Mouse (Mus musculus) 3T3-L1 (cell line): ENCODE results near the gene Sncb.
A peak's percentile ranks its signal among the peaks of the same experiment; 100 is the strongest.

Experiments
- DNase-seq: peaks from one replicate; pipeline ENCODE4 v3.0.0-alpha.2; 2015; ENCODE audit warnings: low read depth, low spot score

Gene Sncb

GRCm38 (mm10) chr13:54766192-54766768 is at the start of gene Sncb:
Gene Sncb, minus strand, starts transcription at chr13:54766595.
- DNase-seq: no peak

GRCm38 (mm10) chr13:54813381-54813780 is 47.0 kb upstream of the Sncb start:
- DNase-seq: peak; percentile 77

GRCm38 (mm10) chr13:54811476-54811875 is 45.1 kb upstream of the Sncb start:
- peak; percentile 75 for DNase-seq

DNA sequence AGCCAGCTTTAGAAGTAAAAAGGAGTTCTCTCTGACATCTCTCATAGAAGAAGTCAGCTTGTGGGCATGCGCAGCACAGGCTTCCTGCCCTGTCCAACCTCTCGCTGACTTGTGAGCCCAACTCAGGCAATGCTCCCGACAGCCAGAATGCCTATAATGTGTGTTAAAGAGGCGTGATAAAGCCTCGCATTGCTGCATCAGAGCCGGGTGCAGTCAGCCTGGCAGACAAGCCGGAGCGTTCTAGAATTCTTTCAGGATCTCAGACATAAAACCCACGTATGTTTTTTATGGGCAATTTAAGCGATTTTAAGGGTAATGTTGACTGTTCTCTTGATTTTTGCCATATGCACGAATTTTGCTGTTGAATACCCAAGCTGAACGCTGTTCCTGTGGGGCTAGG is 41.7 kb upstream of the Sncb start:
- no peak for DNase-seq

- no peak for DNase-seq
Observed at GRCm38 (mm10) chr13:54806434-54806976, 40.1 kb upstream of the Sncb start.

GRCm38 (mm10) chr13:54805134-54805838 is 38.9 kb upstream of the Sncb start:
- no peak for DNase-seq

DNA sequence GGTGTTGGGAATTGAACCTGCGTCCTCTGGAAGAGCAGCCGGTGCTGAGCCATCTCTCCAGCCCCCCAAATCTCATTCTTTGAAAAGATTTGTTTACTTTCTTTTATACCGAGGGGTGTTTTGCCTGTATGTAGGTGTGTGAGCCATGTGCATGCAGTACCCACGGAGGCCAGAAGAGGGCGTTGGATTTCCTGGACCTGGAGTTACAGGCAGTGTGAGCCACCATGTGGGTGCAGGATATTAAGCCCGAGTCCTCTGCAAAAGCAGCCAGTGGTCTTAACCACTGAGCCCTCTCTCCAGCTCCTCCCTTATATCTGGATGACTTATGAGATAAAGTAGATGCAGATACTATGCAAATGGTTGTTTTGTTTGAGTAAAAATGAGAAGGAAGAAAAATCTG is 36.6 kb upstream of the Sncb start:
- no peak for DNase-seq

- DNase-seq: no peak
Observed at GRCm38 (mm10) chr13:54800206-54800605, 33.8 kb upstream of the Sncb start.

- peak; percentile 85 for DNase-seq
Observed at GRCm38 (mm10) chr13:54799701-54800100, 33.3 kb upstream of the Sncb start.

- no peak for DNase-seq
Observed at GRCm38 (mm10) chr13:54798740-54799139, 32.3 kb upstream of the Sncb start.

- DNase-seq: no peak
Observed at GRCm38 (mm10) chr13:54797861-54798643, 31.7 kb upstream of the Sncb start.

- DNase-seq: peak; percentile 69
Observed at GRCm38 (mm10) chr13:54797356-54797755, 31.0 kb upstream of the Sncb start.

DNA sequence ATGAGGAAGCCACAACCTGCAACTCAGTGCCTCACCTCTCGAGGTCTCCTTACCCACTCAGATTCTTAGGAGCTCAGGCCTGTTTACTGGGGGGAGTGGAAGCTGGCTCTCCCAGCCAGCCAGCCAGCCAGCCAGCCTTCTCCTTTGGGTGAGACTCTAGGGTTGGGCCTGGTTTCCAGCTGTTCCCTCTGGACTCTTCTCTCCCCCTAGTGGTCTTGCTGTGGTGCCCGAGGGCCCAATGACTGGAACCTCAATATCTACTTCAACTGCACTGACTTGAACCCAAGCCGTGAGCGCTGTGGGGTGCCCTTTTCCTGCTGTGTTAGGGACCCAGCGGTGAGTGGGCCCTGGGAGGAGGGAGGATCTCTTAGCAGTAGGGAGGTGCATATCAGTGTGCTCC is 28.4 kb upstream of the Sncb start:
- peak; percentile 37 for DNase-seq

- no peak for DNase-seq
Observed at GRCm38 (mm10) chr13:54794002-54794577, 27.7 kb upstream of the Sncb start.

GRCm38 (mm10) chr13:54792259-54793230 is 26.1 kb upstream of the Sncb start:
- no peak for DNase-seq

GRCm38 (mm10) chr13:54789561-54790397 is 23.4 kb upstream of the Sncb start:
- DNase-seq: peak; percentile 85

DNA sequence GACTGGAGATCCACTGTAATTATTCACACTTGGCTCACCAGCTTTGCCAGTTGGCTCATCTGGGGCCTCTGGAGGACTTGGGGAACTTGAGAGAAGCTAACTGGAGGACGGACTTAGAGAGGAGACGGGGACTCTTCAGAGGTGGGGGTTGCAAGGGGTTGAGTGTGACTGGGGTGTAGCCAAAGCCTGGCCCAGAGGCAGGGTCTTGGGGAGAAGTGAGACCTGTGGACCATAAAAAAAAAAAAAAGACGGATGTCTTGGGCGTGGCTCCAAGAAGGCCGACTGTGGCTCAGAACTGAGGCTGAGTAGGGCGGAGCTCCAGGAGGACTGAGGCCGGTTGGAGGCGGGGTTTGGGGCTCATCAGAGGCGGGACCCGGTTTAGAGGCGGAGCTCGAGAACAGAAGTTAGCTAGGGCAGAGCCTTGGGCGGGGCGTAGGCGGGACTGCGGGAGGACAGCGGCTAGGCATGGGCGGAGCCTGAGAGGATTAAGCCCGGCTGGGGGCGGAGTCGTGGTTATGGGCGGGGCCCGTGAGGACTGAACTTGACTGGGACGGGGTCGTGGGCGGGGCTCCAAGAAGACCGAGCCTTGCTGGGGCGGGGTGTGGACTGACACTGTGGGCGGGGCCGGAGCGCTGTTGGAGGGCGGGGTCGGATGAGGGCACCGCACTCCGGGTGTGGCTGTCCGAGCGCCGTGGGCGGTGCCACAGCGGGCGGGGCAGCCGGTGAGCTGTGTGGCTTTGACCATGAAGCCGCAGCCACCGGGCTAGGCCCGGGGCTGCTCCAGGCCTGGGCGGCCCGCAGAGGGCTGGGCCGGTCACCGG is 22.6 kb upstream of the Sncb start, which contains the start of gene Tspan17:
TSS of gene Tspan17 (plus strand) at position 638 of the 821 bp plus-strand sequence.
- peak; percentile 99 for DNase-seq

DNA sequence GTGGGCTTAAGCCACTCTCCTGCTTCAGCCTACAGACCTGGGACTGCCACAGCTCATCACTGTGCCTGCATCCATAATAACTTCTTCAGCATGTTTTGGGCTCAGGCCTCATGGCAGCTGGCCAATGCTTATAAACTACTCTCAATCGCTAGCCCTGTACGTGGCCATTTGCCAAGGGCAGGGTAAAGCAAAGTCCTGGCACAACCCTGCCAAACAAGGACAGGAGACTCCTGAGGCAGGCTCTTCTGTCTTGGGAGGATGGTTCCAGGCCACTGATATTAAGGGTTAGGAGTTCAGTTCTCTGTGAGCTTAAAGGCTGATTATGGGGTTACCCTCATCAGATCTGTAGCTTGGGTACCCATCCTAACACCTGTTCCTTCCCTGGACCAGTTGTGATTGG is 21.2 kb upstream of the Sncb start:
- peak; percentile 19 for DNase-seq

GRCm38 (mm10) chr13:54783698-54784097 is 17.3 kb upstream of the Sncb start, which contains the start of gene Eif4e1b:
Gene Eif4e1b, plus strand, starts transcription at chr13:54783998.
- DNase-seq: no peak
